ENCODE assay signal across 17 mouse cellular contexts in genomic region chr11:53778455-53778854, GRCm38 (mm10). TPM values are rescaled to one million over a fixed set of nuclear protein-coding genes. Genes with fewer than 3 reads are reported as not detected.
"Had no signal": no experiment of that assay in that cellular context is flagged by ENCODE, and none has a peak within 500 bp of the region (broad histone marks: within the 10 kb centered on the region; RNA-seq: fewer than 3 reads in every experiment).

No protein-coding gene starts in this region.

- H3K4me1 ChIP-seq: limb, embryonic 15.5 days; midbrain, embryonic 13.5 days; neural tube, embryonic 12.5 days had no signal

- H3K27ac ChIP-seq: intestine, embryonic 15.5 days; left cerebral cortex, adult 2 months; limb, embryonic 15.5 days; liver, embryonic 12.5 days; midbrain, embryonic 13.5 days; neural tube, embryonic 12.5 days had no signal

- H3K36me3 ChIP-seq: midbrain, embryonic 13.5 days; neural tube, embryonic 12.5 days had no signal

- ATAC-seq: intestine, embryonic 15.5 days; liver, embryonic 12.5 days; midbrain, embryonic 13.5 days had no signal

- H3K4me3 ChIP-seq: intestine, embryonic 15.5 days; left cerebral cortex, adult 2 months; limb, embryonic 15.5 days; liver, embryonic 12.5 days; midbrain, embryonic 13.5 days; myocyte; neural tube, embryonic 12.5 days had no signal

- H3K4me2 ChIP-seq: intestine, embryonic 15.5 days; limb, embryonic 15.5 days; liver, embryonic 12.5 days; midbrain, embryonic 13.5 days; neural tube, embryonic 12.5 days had no signal

- H3K9me3 ChIP-seq: intestine, embryonic 15.5 days; limb, embryonic 15.5 days; liver, embryonic 12.5 days; midbrain, embryonic 13.5 days; neural tube, embryonic 12.5 days had no signal

- DNase-seq: kidney, adult 18-20 months; kidney, postnatal 25 days; spleen, adult 18-20 months; thymus, adult 18-20 months; thymus, postnatal 25 days had no signal

- H3K9ac ChIP-seq: intestine, embryonic 15.5 days; limb, embryonic 15.5 days; liver, embryonic 12.5 days; midbrain, embryonic 13.5 days; neural tube, embryonic 12.5 days had no signal

- H3K27me3 ChIP-seq: intestine, embryonic 15.5 days; limb, embryonic 15.5 days; midbrain, embryonic 13.5 days; neural tube, embryonic 12.5 days had no signal

RNA-seq across cellular contexts. Expression of gene Gm17334, which starts 5.5 kb away (rescaled TPM):
- polyA plus RNA-seq: kidney, embryonic 14.5 days; limb, embryonic 11.5 days; midbrain, embryonic 13.5 days; neural tube, embryonic 12.5 days had no signal

RNA-seq across cellular contexts. Expression of gene Il5, which starts 57.9 kb away (rescaled TPM):
- polyA plus RNA-seq: intestine, embryonic 15.5 days; kidney, embryonic 14.5 days; limb, embryonic 15.5 days; liver, embryonic 12.5 days; liver, embryonic 16.5 days; lung, embryonic 16.5 days; midbrain, embryonic 13.5 days; myocyte; neural tube, embryonic 12.5 days; stomach, embryonic 14.5 days had no signal
